Mouse (Mus musculus) liver, embryonic 13.5 days (tissue): ENCODE measurements at regions not wholly inside any gene's neighbourhood (a gene's known extent, or its start where the extent isn't known, plus 50 kb on each side); places are given as distances from the start of the nearest gene placed in this dataset.

ENCODE experiments used
- ATAC-seq: fragments of 200-750 bp; cut with Nextera tagmentation; 2 replicates; pipeline ENCODE4 v1.8.0; 2017; ENCODE audit warnings: low read depth, mild to moderate bottlenecking, moderate number of reproducible peaks, moderate library complexity
- DNase-seq: peaks from one replicate; pipeline ENCODE4 v3.0.0; 2022
- H3K27ac ChIP-seq: fragments of 300-500 bp; sonication (generic); 2 replicates; pipeline ENCODE4 v1.5.1; 2015; ENCODE audit warnings: moderate library complexity, mild to moderate bottlenecking, inconsistent platforms
- H3K27me3 ChIP-seq: fragments of 300-500 bp; sonication (generic); 2 replicates; pipeline ENCODE4 v1.6.1; 2015; ENCODE audit warnings: mild to moderate bottlenecking, inconsistent platforms
- H3K36me3 ChIP-seq: fragments of 300-500 bp; sonication (generic); 2 replicates; pipeline ENCODE4 v1.6.1; 2015; ENCODE audit warnings: mild to moderate bottlenecking, inconsistent platforms
- H3K4me1 ChIP-seq: fragments of 300-500 bp; sonication (generic); replicated peaks from 2 replicates; pipeline ENCODE4 v1.6.1; 2015; ENCODE audit warnings: inconsistent platforms
- H3K4me2 ChIP-seq: fragments of 300-500 bp; sonication (generic); 2 replicates; pipeline ENCODE4 v1.6.1; 2015; ENCODE audit warnings: inconsistent platforms, mild to moderate bottlenecking, moderate library complexity
- H3K4me3 ChIP-seq: fragments of 300-500 bp; sonication (generic); replicated peaks from 2 replicates; pipeline ENCODE4 v1.5.1; 2015; ENCODE audit warnings: mild to moderate bottlenecking, inconsistent platforms
- H3K9ac ChIP-seq: fragments of 300-500 bp; sonication (generic); 2 replicates; pipeline ENCODE4 v1.6.1; 2015; ENCODE audit warnings: mild to moderate bottlenecking, inconsistent platforms
- H3K9me3 ChIP-seq: fragments of 300-500 bp; sonication (generic); replicated peaks from 2 replicates; pipeline ENCODE4 v1.6.1; 2016; ENCODE audit warnings: inconsistent platforms
- WGBS: fragments of 180-500 bp; shearing (Covaris S2); methylation state at CpG from one replicate; pipeline ENCODE4 v1.1.7; 2015; ENCODE audit not compliant: insufficient replicate concordance; 5-methylcytosine and 5-hydroxymethylcytosine counted together

DNA sequence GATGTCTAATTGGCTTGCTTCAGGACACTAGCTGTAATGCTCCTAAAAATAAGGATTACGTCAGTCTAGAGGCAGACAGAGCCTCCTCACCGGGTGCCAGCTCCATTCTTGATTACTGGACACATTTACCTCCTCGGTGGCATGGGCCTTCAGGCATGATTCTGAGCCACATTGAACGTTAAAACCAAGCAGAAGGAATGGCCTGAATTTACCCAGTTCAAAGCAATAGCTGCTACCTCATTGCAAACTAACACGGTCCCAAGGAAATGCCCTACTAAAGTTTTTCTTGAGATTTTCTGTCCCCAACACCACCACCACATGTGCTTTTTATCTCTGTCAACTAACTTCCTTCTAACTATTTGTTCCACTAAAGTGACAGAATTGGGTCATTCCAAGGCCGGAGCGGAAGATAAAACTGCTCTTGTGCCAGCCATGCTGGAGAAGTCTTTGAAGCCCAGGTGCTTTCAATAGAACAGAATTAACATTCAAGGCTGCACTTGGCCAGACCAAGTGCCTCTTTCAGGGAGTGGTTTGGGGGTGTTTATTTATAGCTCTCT is 96.4 kb upstream of the Arg1 start:
- 51% methylated on average over 7 of the region's 7 CpGs for WGBS
- Histone ChIP-seq H3K4me2 (no peak overlapping the region), H3K9me3 (no peaks in the 10 kb centered on the region), H3K27ac (no peak overlapping the region), H3K36me3 (no peaks in the 10 kb centered on the region), H3K4me3 (no peak overlapping the region), H3K9ac (no peak overlapping the region), H3K4me1 (no peaks in the 10 kb centered on the region), H3K27me3 (no peaks in the 10 kb centered on the region)
- ATAC-seq = no peak
- DNase-seq = no peak

DNA sequence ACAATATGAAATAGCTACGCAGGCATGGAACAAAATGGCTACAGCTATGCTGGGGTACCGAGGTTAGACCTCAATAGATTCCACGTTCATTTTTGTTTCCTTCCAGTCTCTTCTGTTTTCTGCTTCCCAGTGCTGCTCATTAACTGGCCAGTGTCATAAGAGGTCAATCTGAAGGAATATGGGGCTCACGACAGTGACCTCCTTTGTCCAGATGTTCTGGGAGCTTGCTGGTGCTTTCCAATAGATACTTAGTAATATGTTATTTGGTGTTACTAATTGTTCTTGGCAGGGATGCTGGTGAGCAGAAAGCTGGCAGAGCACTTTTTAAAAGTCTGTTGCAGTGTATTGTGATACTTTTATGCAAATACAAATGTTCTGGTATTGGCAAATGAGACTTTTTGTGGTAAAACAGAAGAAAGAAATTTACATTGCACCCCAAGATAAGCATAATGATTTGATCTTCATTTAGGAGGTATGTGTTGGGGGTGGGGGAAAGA is 95.8 kb upstream of the Arg1 start:
- ATAC-seq = no peak
- no peaks in the 10 kb centered on the region for H3K9me3 ChIP-seq
- no peak overlapping the region for H3K27ac ChIP-seq
- H3K27me3 ChIP-seq = no peaks in the 10 kb centered on the region
- no peak for DNase-seq
- no peak overlapping the region for H3K9ac ChIP-seq
- H3K4me1 ChIP-seq = no peaks in the 10 kb centered on the region
- 78% methylated on average over 4 of the region's 4 CpGs for WGBS
- no peak overlapping the region for H3K4me2 ChIP-seq
- no peaks in the 10 kb centered on the region for H3K36me3 ChIP-seq
- H3K4me3 ChIP-seq = no peak overlapping the region

DNA sequence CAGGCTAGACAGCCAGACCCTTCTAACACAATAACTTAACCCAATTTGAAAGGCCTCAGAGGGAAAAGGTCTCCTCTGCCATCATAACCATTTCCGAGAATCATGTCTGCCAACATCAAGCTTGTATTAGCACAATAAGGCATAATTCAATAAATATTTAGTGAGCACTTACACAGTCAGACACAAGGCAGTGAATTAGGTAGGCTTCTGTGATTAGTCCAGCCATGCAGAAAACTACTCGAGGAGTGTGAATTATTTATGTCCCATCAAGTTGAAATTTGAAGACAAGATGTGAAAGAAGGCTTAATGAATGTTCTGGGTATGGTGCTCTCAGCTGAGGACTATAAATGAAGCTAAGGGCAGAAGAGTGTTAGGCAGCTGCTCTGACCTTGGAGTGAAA is 91.7 kb upstream of the Arg1 start:
- no peak overlapping the region for H3K27ac ChIP-seq

DNA sequence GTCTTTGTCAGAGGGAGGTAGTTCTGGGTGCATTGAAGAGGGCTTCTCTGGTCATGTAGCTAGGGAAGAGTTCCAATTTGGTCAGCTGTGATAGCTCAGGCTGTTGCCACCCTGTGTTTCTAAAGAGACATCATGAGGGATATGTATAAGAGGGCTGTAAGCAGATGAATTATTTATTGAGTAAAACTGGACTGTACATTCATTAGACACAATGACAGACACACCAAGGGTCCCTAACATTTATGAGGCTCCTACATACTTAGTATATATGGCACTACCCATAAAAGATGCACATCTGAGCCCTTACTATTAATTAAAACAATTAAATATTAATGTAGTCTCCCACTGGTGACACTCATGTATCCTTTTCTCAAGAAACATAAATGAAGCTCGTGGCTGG is 90.6 kb upstream of the Arg1 start:
- Histone ChIP-seq H3K4me3 (no peak overlapping the region), H3K27me3 (no peaks in the 10 kb centered on the region), H3K4me2 (no peak overlapping the region), H3K36me3 (no peaks in the 10 kb centered on the region), H3K9ac (no peak overlapping the region), H3K4me1 (peaks cover 14% of the 10 kb centered on the region), H3K27ac (no peak overlapping the region), H3K9me3 (no peaks in the 10 kb centered on the region)
- 61% methylated on average over 1 of the region's 1 CpGs for WGBS
- DNase-seq (no peak), ATAC-seq (no peak)

More for the DNA sequence above, 91.7 kb upstream of the Arg1 start:
- H3K36me3 ChIP-seq = no peaks in the 10 kb centered on the region
- WGBS = 52% methylated on average over 2 of the region's 2 CpGs
- H3K4me3 ChIP-seq = no peak overlapping the region
- DNase-seq (no peak), ATAC-seq (no peak)
- H3K9me3 ChIP-seq = no peaks in the 10 kb centered on the region
- no peaks in the 10 kb centered on the region for H3K27me3 ChIP-seq
- peaks cover 14% of the 10 kb centered on the region for H3K4me1 ChIP-seq
- H3K4me2 ChIP-seq = no peak overlapping the region
- no peak overlapping the region for H3K9ac ChIP-seq

DNA sequence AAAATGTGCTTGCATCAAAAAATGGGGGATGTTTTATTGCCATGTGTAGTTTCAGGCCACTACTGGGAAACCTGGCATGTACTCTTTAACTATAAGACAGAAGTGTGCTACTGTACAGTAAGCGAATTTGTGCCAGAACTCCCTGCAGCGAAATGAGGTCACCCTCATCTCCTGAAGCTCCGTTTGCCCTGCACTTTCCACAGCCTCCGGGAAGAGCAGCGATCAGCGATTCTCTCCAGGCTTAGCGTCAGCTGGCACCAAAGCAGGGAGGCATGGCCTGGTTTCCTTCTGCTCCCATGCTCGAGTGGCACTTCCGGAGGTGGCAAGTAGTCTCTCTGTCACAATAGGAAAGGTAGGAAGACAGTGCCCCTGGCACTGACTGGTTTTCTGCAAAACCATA is 88.8 kb upstream of the Arg1 start:
- 68% methylated on average over 9 of the region's 9 CpGs for WGBS
- no peak for ATAC-seq

DNA sequence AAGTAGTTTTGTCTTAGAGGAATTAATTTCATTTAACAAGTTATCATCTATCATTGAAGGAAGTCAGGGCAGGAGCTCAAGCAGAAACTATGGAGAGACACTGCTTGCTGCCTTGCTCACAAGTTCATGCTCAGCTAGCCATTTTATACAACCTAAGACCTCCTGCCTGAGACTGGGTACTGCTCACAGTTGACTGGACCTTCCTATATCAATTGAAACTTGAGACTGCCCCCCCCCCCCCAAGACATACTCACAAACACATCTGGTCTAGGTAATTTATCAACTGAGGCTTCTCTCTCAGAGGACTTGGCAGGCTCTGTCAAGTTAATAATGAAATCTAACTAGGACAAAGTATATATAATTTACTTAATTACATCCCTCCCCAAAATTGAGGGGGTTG is 84.8 kb upstream of the Arg1 start:
- Histone ChIP-seq H3K27me3 (no peaks in the 10 kb centered on the region), H3K4me3 (no peak overlapping the region), H3K4me2 (no peak overlapping the region), H3K9ac (no peak overlapping the region), H3K27ac (no peak overlapping the region), H3K4me1 (peaks cover 14% of the 10 kb centered on the region), H3K9me3 (no peaks in the 10 kb centered on the region), H3K36me3 (no peaks in the 10 kb centered on the region)
- DNase-seq = no peak
- no peak for ATAC-seq

More for the DNA sequence above, 88.8 kb upstream of the Arg1 start:
- no peak for DNase-seq
- no peak overlapping the region for H3K4me2 ChIP-seq
- H3K36me3 ChIP-seq = no peaks in the 10 kb centered on the region
- H3K4me3 ChIP-seq = no peak overlapping the region
- no peak overlapping the region for H3K27ac ChIP-seq
- no peaks in the 10 kb centered on the region for H3K27me3 ChIP-seq
- H3K9ac ChIP-seq = no peak overlapping the region
- peaks cover 14% of the 10 kb centered on the region for H3K4me1 ChIP-seq
- H3K9me3 ChIP-seq = no peaks in the 10 kb centered on the region

DNA sequence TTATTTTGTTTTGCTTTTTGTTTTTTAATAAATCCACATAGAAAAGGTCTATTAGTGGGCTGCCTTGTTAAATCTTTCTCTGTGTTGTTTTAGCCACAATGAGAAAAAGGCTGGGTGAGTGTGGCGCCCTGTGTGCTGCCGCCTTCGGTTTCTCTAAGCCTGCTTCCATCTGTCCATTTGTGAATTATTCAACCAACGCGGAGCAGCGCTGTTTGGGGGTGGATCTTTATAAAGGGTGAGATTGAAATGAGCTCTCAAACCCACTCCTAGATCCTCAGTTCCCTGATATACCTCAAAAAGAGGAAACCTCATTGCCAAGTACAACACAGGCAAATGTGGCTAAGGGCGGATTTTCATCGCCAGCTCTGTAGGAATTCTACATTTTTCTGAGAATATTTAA is 74.0 kb upstream of the Arg1 start:
- ATAC-seq = no peak
- no peak overlapping the region for H3K4me2 ChIP-seq
- H3K27me3 ChIP-seq = no peaks in the 10 kb centered on the region

DNA sequence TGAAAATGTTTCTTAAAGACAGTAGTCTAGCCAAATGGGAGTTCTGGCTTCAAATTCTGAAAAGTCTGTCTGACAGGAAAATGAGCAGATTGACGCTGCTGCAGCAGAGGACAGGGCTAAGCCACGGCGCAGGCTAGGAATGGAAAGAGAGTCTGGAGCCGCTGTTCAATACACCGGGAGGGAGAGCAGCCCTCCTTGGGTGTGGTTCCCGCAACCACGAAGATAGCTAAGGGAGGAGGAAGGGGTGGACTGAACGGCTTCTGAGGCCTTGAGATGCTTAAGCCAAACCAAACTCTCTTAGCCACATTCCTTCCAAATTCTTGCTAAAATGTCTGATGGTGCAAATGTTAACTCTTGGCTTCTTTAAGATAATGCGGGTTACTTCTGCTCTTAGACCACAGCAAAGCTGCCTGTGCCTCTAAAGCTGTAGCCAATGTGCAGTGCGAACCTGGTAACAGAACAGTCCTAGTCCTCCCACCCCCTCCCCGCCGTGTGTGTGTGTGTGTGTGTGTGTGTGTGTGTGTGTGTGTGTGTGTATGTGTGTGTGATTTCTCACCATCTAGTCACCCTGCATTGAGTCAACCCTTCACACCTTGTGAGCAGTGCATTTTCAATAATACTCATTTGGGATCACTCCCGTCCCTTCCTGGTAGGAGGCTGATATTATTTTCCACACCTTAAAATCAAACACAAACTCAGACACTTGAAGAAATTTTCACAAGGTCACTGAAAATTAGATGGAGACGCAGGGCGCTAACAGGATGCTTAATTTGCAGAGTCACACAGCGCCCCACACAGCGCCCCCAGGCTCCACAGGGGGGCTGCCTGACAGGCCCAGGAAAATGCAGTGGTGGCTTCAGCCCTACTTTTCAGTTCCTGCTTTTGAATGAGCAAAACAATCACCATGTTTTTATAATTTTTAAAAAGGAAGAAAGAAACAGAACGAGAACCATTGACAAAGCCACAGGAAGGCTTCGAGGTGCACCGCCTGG is 73.2 kb upstream of the Arg1 start:
- H3K27me3 ChIP-seq = no peaks in the 10 kb centered on the region

More for the DNA sequence above, 74.0 kb upstream of the Arg1 start:
- Histone ChIP-seq H3K9ac (no peak overlapping the region), H3K4me3 (no peak overlapping the region), H3K4me1 (0 out of 2 replicates have a peak, but pooled peaks cover 4% of the 10 kb centered on the region), H3K9me3 (no peaks in the 10 kb centered on the region), H3K36me3 (no peaks in the 10 kb centered on the region), H3K27ac (no peak overlapping the region)
- no peak for DNase-seq
- WGBS = 78% methylated on average over 8 of the region's 8 CpGs

DNA sequence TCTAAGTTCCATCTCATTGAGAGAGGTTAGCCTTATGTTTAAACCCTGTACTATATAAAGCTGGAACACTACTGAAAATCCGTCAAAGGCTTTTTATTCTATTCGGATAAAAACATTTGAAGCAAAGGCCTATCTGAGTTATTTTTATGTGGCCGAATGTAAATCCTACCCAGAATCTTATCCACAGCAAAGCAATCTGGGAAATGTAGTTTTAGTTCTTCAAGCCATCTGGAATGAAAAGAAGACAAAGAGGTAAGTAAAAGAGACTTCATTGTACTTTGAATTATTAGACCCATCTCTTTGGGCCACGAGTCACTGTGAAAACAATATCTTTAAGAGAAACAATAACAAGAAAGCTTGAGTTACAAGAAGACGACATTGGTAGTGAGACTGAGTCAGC is 72.5 kb upstream of the Arg1 start:
- DNase-seq (no peak), ATAC-seq (no peak)
- Histone ChIP-seq H3K9ac (no peak overlapping the region), H3K27ac (no peak overlapping the region), H3K4me3 (no peak overlapping the region), H3K9me3 (no peaks in the 10 kb centered on the region), H3K36me3 (no peaks in the 10 kb centered on the region), H3K4me2 (no peak overlapping the region), H3K27me3 (no peaks in the 10 kb centered on the region), H3K4me1 (0 out of 2 replicates have a peak, but pooled peaks cover 4% of the 10 kb centered on the region)
- WGBS = 52% methylated on average over 5 of the region's 5 CpGs

More for the DNA sequence above, 73.2 kb upstream of the Arg1 start:
- no peak overlapping the region for H3K4me2 ChIP-seq
- no peak for ATAC-seq
- 60% methylated on average over 20 of the region's 20 CpGs for WGBS
- H3K4me1 ChIP-seq = 0 out of 2 replicates have a peak, but pooled peaks cover 4% of the 10 kb centered on the region
- H3K27ac ChIP-seq = no peak overlapping the region
- no peak for DNase-seq
- no peaks in the 10 kb centered on the region for H3K9me3 ChIP-seq
- no peak overlapping the region for H3K9ac ChIP-seq
- H3K36me3 ChIP-seq = no peaks in the 10 kb centered on the region
- H3K4me3 ChIP-seq = no peak overlapping the region

DNA sequence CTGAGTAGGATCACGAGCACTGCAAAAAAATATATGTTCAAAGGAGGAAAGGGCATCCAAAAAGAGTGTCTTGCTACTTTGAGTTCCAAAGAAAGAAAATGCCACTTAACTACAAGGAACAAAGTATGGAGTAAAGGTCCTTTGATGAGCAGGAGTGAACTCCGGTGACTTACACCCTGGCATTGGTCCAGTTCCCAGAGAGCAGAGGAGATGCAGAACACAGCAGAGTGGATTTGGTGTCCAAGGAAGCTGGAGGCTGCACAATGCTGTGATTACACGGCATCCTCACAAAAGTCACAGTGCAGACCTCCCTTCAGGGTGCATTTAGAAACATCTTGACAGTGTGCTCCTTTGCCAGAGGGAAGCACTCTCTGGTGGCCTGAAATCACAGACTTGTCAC is 70.4 kb upstream of the Arg1 start:
- H3K4me3 ChIP-seq = no peak overlapping the region
- no peak for ATAC-seq
- no peaks in the 10 kb centered on the region for H3K36me3 ChIP-seq
- WGBS = 72% methylated on average over 3 of the region's 3 CpGs
- H3K27me3 ChIP-seq = no peaks in the 10 kb centered on the region
- no peak overlapping the region for H3K4me2 ChIP-seq
- H3K4me1 ChIP-seq = 0 out of 2 replicates have a peak, but pooled peaks cover 4% of the 10 kb centered on the region
- H3K9me3 ChIP-seq = no peaks in the 10 kb centered on the region
- H3K9ac ChIP-seq = no peak overlapping the region
- no peak for DNase-seq
- H3K27ac ChIP-seq = no peak overlapping the region

DNA sequence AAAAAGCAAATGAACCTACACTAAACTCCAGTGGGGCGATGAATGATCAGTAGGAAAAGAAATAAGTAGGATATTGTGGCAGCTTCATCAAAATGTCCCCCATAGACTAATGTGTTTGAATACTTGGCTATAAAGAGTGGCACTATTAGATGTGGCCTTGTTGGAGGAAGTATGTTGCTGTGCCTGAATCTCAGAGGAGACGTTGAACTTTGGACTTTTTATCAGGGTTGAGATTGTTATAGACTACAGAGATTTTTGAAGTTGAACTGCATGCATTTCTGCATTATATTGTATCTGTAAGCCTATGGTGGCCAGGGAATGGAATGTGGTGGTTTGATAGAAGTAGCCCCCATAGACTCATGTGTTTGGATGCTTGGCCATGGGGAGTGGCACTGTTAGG is 68.5 kb upstream of the Arg1 start:
- WGBS = 68% methylated on average over 2 of the region's 2 CpGs
- no peak for ATAC-seq
- no peak overlapping the region for H3K27ac ChIP-seq

More for the DNA sequence above, 68.5 kb upstream of the Arg1 start:
- Histone ChIP-seq H3K9ac (no peak overlapping the region), H3K36me3 (no peaks in the 10 kb centered on the region), H3K9me3 (no peaks in the 10 kb centered on the region), H3K4me3 (no peak overlapping the region), H3K27me3 (no peaks in the 10 kb centered on the region), H3K4me2 (no peak overlapping the region), H3K4me1 (0 out of 2 replicates have a peak, but pooled peaks cover 4% of the 10 kb centered on the region)
- DNase-seq = no peak
